Mouse (Mus musculus) gastrocnemius, postnatal 36 days (tissue): ENCODE results near the gene Fxyd3. TPM values are rescaled to one million over a fixed set of nuclear protein-coding genes. Genes with fewer than 3 reads are reported as not detected.
A peak's percentile ranks its signal among the peaks of the same experiment; 100 is the strongest.

ENCODE experiments used
- DNase-seq, 2 experiments: peaks; one replicate each; pipeline ENCODE4 v3.0.0; 2022
- intact Hi-C: fragments of 180-260 bp; cut with DNase I; formaldehyde crosslinking; loops from one replicate; pipeline ENCODE4 v1.15.1; 2025
- long read RNA-seq, 2 experiments: library from polyadenylated mRNA; stranded (forward); transcript quantifications; one replicate each; pipeline ENCODE4 v2.0.0; 2021
- total RNA-seq, 2 experiments: library from RNA; stranded (reverse); gene quantifications; 2 replicates each; pipeline ENCODE4 v1.2.3; 2021

Fxyd3 gene
- total RNA-seq = under 1 TPM; 0.77 to 0.96 TPM
- long read RNA-seq, experiment 1, partial matches to known transcripts = 0 of 1 reads
- long read RNA-seq, experiment 1, other reads (novel, unspliced or antisense) = 0 of 1 reads
- long read RNA-seq, experiment 2, partial matches to known transcripts = 0 of 4 reads
- long read RNA-seq, experiment 2, other reads (novel, unspliced or antisense) = 0 of 4 reads

GRCm38 (mm10) chr7:31076492-31076891 lies at the start of gene Fxyd3:
Gene Fxyd3 (minus strand): TSS chr7:31076704.
- no peak for DNase-seq
- intact Hi-C loops = loop anchor here (2.0 kb wide), 1 partner anchor 14 kb away; no protein-coding TSS in a partner anchor

DNA sequence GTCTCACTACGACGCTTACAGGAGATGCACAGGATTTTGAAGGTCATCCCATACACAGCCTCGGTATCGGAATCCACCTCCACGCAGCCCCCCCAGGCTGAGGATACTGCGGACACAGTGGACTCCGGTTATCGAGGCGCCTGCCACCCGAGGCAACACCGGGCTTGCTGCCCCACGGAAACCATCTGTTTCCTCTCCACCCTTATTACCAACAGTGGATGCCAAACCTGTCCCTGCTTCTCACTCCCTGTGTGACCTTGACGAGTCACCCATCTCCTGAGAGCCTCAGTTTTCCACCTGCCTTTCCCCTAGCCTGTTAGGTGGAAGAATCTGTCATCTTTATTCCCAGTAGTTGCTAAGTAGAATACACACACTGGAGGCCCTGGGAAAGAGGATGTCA lies 48.6 kb upstream of the Fxyd3 start:
- intact Hi-C loops = no loop called here
- DNase-seq = no peak

GRCm38 (mm10) chr7:31124381-31124780 lies 47.9 kb upstream of the Fxyd3 start:
- no peak for DNase-seq
- intact Hi-C loops = no loop called here

- intact Hi-C loops = no loop called here
These were observed 47.2 kb upstream of the Fxyd3 start for GRCm38 (mm10) chr7:31123697-31124096.

GRCm38 (mm10) chr7:31122641-31123631 lies 46.4 kb upstream of the Fxyd3 start:
- intact Hi-C loops = no loop called here
- no peak for DNase-seq

More at GRCm38 (mm10) chr7:31123697-31124096, 47.2 kb upstream of the Fxyd3 start:
- no peak for DNase-seq

- intact Hi-C loops = no loop called here
- no peak for DNase-seq
These were observed 43.1 kb upstream of the Fxyd3 start for GRCm38 (mm10) chr7:31119556-31119955.

- DNase-seq = peak; percentile 69 to 74
- intact Hi-C loops = no loop called here
These were observed 42.0 kb upstream of the Fxyd3 start for GRCm38 (mm10) chr7:31118486-31118885.

- DNase-seq = no peak
- intact Hi-C loops = no loop called here
These were observed 41.0 kb upstream of the Fxyd3 start for GRCm38 (mm10) chr7:31117465-31117864.

- intact Hi-C loops = no loop called here
- no peak for DNase-seq
These were observed 40.2 kb upstream of the Fxyd3 start for GRCm38 (mm10) chr7:31116721-31117145.

DNA sequence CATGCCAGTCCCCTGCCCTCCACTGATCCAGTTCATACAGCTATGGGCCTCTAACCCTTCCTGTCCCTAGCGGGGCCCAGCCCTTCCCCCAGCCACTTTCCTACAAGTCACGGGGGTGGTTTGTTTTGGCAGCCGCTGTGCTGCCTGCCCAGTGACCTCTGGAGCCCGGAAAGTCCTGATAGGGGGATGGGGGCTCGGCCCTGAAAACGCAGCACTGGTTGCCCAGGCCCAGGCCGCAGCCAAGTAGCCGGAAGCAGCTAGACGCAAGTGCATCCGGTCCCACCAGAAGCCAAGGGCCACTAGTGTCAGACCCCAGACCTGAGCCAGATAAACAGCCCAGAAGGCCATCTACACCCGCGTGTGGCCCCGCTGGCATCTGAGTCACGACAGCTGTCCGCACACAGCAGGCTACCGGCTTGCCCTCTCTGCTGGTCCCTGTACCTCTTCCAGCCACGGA lies 39.1 kb upstream of the Fxyd3 start:
- intact Hi-C loops = no loop called here

DNA sequence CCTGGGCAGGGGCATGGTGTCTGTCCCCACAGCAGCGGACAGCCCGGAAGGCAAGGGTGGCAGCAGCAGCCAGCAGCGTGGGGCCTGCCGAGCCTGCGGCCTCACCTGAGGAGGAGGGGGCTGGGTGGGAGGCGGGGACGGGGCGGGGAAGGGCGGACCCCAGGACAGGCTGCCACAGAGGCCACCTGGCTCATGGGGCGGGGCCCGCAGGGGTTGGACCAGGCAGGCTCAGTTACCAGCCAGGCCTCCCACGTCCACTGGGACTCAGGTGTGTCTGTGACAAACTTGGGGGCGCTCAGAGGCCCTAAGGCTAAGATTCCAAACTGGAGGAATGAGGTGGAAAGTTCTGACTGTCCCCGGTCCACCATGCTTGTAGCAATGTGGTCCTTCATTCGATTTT lies 38.7 kb upstream of the Fxyd3 start, which contains the start of gene Hpn:
Gene Hpn, minus strand, starts transcription at position 109 of the 400 bp plus-strand sequence.
- intact Hi-C loops = no loop called here
- DNase-seq = no peak

More for the DNA sequence above, 39.1 kb upstream of the Fxyd3 start:
- DNase-seq = peak; percentile 62 to 71

DNA sequence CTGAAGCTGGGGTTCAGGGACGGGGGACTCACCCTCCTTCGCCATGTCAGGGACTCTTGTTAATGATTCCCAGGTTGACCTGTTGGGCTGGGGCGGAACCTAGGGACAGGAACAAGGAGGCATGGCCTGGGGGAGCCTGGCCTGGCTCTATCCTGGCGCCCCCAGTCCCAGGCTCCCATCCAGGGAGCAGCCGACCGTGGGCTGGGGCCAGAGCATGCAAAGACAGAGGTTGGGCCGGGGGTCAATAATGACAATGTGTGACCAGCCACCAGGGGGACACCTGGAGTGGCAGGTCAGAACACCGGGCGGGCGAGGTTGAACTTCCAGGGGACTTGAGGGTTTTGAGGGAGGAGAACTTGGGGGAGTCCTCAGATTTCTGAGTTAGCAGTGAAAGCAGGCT lies 38.1 kb upstream of the Fxyd3 start:
- intact Hi-C loops = no loop called here
- no peak for DNase-seq

GRCm38 (mm10) chr7:31113800-31114199 lies 37.3 kb upstream of the Fxyd3 start:
- no peak for DNase-seq
- intact Hi-C loops = no loop called here

GRCm38 (mm10) chr7:31112036-31112435 lies 35.5 kb upstream of the Fxyd3 start:
- DNase-seq = no peak
- intact Hi-C loops = no loop called here

DNA sequence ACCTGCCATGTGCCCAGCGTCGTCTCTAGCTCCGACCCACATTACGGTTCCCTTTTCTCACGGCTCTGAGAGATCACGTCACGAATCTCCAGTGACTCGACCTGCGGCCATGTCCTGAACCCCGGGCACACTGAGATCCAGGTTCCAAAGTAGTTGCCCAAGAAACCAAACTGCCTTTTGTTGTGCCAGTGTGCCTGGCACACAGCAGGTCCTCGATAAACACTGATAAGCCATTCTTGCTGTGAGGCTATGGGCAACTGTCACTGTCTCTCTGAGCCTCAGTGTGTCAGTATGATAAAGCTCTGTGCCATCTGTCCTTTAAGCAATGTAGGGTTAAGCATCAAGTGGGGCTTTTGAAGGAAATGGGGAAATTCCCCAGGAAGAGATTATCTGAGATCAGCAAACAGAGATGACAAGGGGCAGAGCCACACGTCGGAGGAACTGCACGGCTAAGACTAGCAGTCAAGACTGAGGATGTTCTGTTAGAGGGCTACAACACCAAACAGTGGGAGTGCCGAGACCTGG lies 34.4 kb upstream of the Fxyd3 start:
- no peak for DNase-seq
- intact Hi-C loops = no loop called here

- intact Hi-C loops = loop anchor here (5.0 kb wide), 1 partner anchor 48 kb away; the partner anchor contains the start of gene Gramd1a
- no peak for DNase-seq
These were observed 33.3 kb upstream of the Fxyd3 start for GRCm38 (mm10) chr7:31109796-31110195.

GRCm38 (mm10) chr7:31109091-31109490 lies 32.6 kb upstream of the Fxyd3 start:
- peak in 1 of 2 experiments; percentile 50 for DNase-seq
- intact Hi-C loops = loop anchor here (5.0 kb wide), 1 partner anchor 48 kb away; the partner anchor contains the start of gene Gramd1a

GRCm38 (mm10) chr7:31107781-31108180 lies 31.3 kb upstream of the Fxyd3 start:
- intact Hi-C loops = loop anchor here (5.0 kb wide), 1 partner anchor 50 kb away; the partner anchor contains the start of gene Gramd1a
- no peak for DNase-seq

- intact Hi-C loops = loop anchor here (5.0 kb wide), 1 partner anchor 51 kb away; the partner anchor contains the start of gene Gramd1a
- no peak for DNase-seq
These were observed 29.7 kb upstream of the Fxyd3 start for GRCm38 (mm10) chr7:31106166-31106565.

- intact Hi-C loops = loop anchor here (5.0 kb wide), 1 partner anchor 52 kb away; the partner anchor contains the start of gene Gramd1a
- peak; percentile 65 to 74 for DNase-seq
These were observed 28.7 kb upstream of the Fxyd3 start for GRCm38 (mm10) chr7:31105061-31105768.
